ENCODE assay signal across 13 mouse cellular contexts in the genomic region with DNA sequence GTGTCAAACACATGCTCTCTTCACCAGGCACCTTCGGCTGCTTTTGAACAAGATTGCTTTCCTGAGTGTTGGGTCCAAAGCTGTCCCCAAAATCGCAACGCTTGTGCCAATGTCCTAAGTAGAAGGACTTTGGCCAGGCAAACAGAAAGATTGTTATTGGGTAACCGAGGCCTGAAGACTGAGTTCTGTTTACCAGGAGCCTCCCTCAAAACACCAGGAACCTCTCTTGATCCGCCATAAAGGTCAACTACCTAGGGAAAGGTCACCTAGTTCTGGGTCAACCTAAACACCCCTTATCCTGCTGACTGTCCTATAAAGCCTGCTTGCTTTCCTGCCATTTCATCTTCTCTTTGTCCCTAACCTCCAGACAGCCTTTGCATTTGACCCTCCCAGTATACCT.
"Had no signal": no experiment of that assay in that cellular context is flagged by ENCODE, and none has a peak within 500 bp of the region (broad histone marks: within the 10 kb centered on the region; RNA-seq: fewer than 3 reads in every experiment).

No protein-coding gene starts in this region.

- ATAC-seq: intestine, embryonic 15.5 days; lung, postnatal 0 days; midbrain, embryonic 13.5 days had no signal

- H3K27ac ChIP-seq: intestine, embryonic 15.5 days; kidney, postnatal 0 days; layer of hippocampus, adult 2 months; limb, embryonic 13.5 days; midbrain, embryonic 13.5 days had no signal

- DNase-seq: kidney, adult 18-20 months; kidney, postnatal 4 days; left cerebral cortex, postnatal 4 days; lung, adult 2 months; lung, postnatal 36 days; right cerebral cortex, postnatal 14 days; thymus, postnatal 36 days had no signal

- H3K4me1 ChIP-seq: intestine, embryonic 15.5 days; limb, embryonic 13.5 days; midbrain, embryonic 13.5 days had no signal

- H3K36me3 ChIP-seq: intestine, embryonic 15.5 days; limb, embryonic 13.5 days; midbrain, embryonic 13.5 days had no signal

- H3K27me3 ChIP-seq: intestine, embryonic 15.5 days; limb, embryonic 13.5 days; midbrain, embryonic 13.5 days had no signal

- H3K4me3 ChIP-seq: intestine, embryonic 15.5 days; layer of hippocampus, adult 2 months; limb, embryonic 13.5 days; midbrain, embryonic 13.5 days had no signal

- H3K4me2 ChIP-seq: intestine, embryonic 15.5 days; limb, embryonic 13.5 days; midbrain, embryonic 13.5 days had no signal

- H3K9me3 ChIP-seq: intestine, embryonic 15.5 days; limb, embryonic 13.5 days; midbrain, embryonic 13.5 days had no signal

- H3K9ac ChIP-seq: intestine, embryonic 15.5 days; limb, embryonic 13.5 days; midbrain, embryonic 13.5 days had no signal
